Mouse (Mus musculus): ENCODE measurements around the gene Unk.

- TF ChIP-seq CTCF (IDR thresholded peaks at IDR 0.05; ENCODE audit: low read depth, low read length) (no peak), TAL1 (conservative IDR thresholded peaks at IDR 0.05; ENCODE audit: low read depth, low read length) (no peak)
Observed at GRCm38 (mm10) chr11:116049610-116050009, 19.5 kb downstream of the Unk start.
